Mouse (Mus musculus) hindbrain, postnatal 0 days (tissue): ENCODE measurements at regions not wholly inside any gene's neighbourhood (a gene's known extent, or its start where the extent isn't known, plus 50 kb on each side); places are given as distances from the start of the nearest gene placed in this dataset.
A peak's percentile ranks its signal among the peaks of the same experiment; 100 is the strongest.

Experiments used
- ATAC-seq: fragments of 200-750 bp; cut with Nextera tagmentation; 2 replicates; pipeline ENCODE4 v1.8.0; 2017; ENCODE audit warnings: mild to moderate bottlenecking, moderate TSS enrichment, moderate library complexity
- DNase-seq: peaks from one replicate; pipeline ENCODE4 v3.0.0-alpha.2; 2015; ENCODE audit warnings: low spot score
- H3K27ac ChIP-seq: fragments of 300-500 bp; sonication (generic); 2 replicates; pipeline ENCODE4 v1.5.1; 2014; ENCODE audit warnings: mild to moderate bottlenecking
- H3K27me3 ChIP-seq: fragments of 300-500 bp; sonication (generic); 2 replicates; pipeline ENCODE4 v1.6.1; 2014; ENCODE audit warnings: low read length, mixed read lengths; ENCODE audit not compliant: insufficient read depth
- H3K36me3 ChIP-seq: fragments of 300-500 bp; sonication (generic); 2 replicates; pipeline ENCODE4 v1.6.1; 2014; ENCODE audit warnings: low read length, mixed read lengths; ENCODE audit not compliant: insufficient read depth
- H3K4me1 ChIP-seq: fragments of 300-500 bp; sonication (generic); 2 replicates; pipeline ENCODE4 v1.6.1; 2014; ENCODE audit warnings: antibody characterized with exemption, low read length, mixed read lengths; ENCODE audit not compliant: insufficient read depth
- H3K4me2 ChIP-seq: fragments of 300-500 bp; sonication (generic); 2 replicates; pipeline ENCODE4 v1.6.1; 2014; ENCODE audit warnings: low read depth, mild to moderate bottlenecking, low read length, moderate library complexity, mixed read lengths
- H3K4me3 ChIP-seq: fragments of 300-500 bp; sonication (generic); 2 replicates; pipeline ENCODE4 v1.5.1; 2014; ENCODE audit warnings: low read length
- H3K9ac ChIP-seq: fragments of 300-500 bp; sonication (generic); replicated peaks from 2 replicates; pipeline ENCODE4 v1.6.1; 2014; ENCODE audit warnings: mild to moderate bottlenecking, low read length, moderate library complexity, mixed read lengths
- H3K9me3 ChIP-seq: fragments of 300-500 bp; sonication (generic); 2 replicates; pipeline ENCODE4 v1.6.1; 2016; ENCODE audit warnings: low read length, mixed read lengths
- CTCF ChIP-seq: IDR thresholded peaks from 2 replicates; pipeline ENCODE4 v1.5.1; 2016; ENCODE audit warnings: antibody characterized with exemption, control low read depth, low read depth
- WGBS: fragments of 180-500 bp; shearing (Covaris S2); extraction: QIAGEN DNeasy Blood & Tissue Kit; methylation state at CpG from one replicate; pipeline ENCODE4 v1.1.7; 2014; 5-methylcytosine and 5-hydroxymethylcytosine counted together

DNA sequence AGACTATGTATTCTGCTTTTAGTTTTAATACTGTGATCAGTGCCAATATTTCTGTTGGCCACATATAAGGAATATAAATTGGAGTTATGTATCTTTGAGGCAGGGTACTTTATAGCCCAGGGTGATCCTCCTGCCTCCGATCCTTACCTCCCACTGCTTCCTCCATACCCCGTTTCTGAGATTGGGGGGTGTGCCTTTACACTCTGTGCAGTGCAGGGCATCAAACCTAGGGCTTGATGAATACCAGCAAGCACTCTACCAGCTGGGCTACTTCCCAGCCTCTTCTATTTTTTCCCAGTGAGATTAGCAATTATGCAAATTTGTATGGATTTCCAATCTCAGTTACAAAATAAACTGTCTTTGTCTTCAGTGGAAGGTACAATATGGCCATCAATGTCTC is 97.3 kb upstream of the Tsc22d2 start:
- no peak overlapping the region for H3K27ac ChIP-seq
- no peak for TF ChIP-seq CTCF
- ATAC-seq (no peak), DNase-seq (no peak)
- no peak overlapping the region for H3K4me3 ChIP-seq
- 54% methylated on average over 2 of the region's 2 CpGs for WGBS
- H3K4me1 ChIP-seq = no peaks in the 10 kb centered on the region
- H3K36me3 ChIP-seq = no peaks in the 10 kb centered on the region
- H3K9ac ChIP-seq = no peak overlapping the region
- H3K9me3 ChIP-seq = no peaks in the 10 kb centered on the region
- no peak overlapping the region for H3K4me2 ChIP-seq
- H3K27me3 ChIP-seq = no peaks in the 10 kb centered on the region

- Histone ChIP-seq H3K4me3 (no peak overlapping the region), H3K9me3 (no peaks in the 10 kb centered on the region), H3K27ac (no peak overlapping the region), H3K27me3 (no peaks in the 10 kb centered on the region), H3K4me1 (no peaks in the 10 kb centered on the region), H3K9ac (no peak overlapping the region), H3K4me2 (no peak overlapping the region), H3K36me3 (no peaks in the 10 kb centered on the region)
- TF ChIP-seq CTCF = no peak
- WGBS = 83% methylated on average over 2 of the region's 2 CpGs
- no peak for DNase-seq
- no peak for ATAC-seq
Observed at GRCm38 (mm10) chr3:58318756-58319155, 95.8 kb upstream of the Tsc22d2 start.

GRCm38 (mm10) chr3:58319463-58319862 is 95.1 kb upstream of the Tsc22d2 start:
- no peak for DNase-seq
- 76% methylated on average over 1 of the region's 1 CpGs for WGBS
- no peak for ATAC-seq

DNA sequence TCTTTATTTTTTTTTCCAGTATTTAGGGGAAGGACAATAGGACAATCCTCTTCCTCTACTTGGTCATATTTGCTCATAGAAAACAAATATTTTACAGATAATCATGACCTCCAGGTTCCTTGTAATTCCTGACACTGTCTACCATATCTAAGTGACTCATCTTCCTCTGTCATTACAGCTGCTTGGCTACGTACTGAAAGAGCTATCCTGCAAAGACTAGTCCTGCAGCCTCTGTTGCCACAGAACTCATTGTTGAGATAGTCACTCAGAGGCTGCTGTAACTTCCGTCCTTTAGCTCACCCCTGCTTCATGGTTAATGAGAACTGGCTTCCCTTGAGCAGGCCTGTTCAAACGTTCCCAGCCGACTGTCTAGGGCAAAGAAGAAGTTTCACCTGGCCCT is 93.7 kb upstream of the Tsc22d2 start:
- no peak for DNase-seq
- H3K4me2 ChIP-seq = no peak overlapping the region
- no peaks in the 10 kb centered on the region for H3K4me1 ChIP-seq
- no peak for ATAC-seq
- H3K27me3 ChIP-seq = no peaks in the 10 kb centered on the region
- H3K9ac ChIP-seq = no peak overlapping the region
- no peak overlapping the region for H3K27ac ChIP-seq
- H3K9me3 ChIP-seq = no peaks in the 10 kb centered on the region
- no peak overlapping the region for H3K4me3 ChIP-seq
- WGBS = 79% methylated on average over 4 of the region's 4 CpGs
- TF ChIP-seq CTCF = no peak
- no peaks in the 10 kb centered on the region for H3K36me3 ChIP-seq

More at GRCm38 (mm10) chr3:58319463-58319862, 95.1 kb upstream of the Tsc22d2 start:
- H3K9ac ChIP-seq = no peak overlapping the region
- H3K4me3 ChIP-seq = no peak overlapping the region
- H3K36me3 ChIP-seq = no peaks in the 10 kb centered on the region
- no peak for TF ChIP-seq CTCF
- no peaks in the 10 kb centered on the region for H3K9me3 ChIP-seq
- no peaks in the 10 kb centered on the region for H3K4me1 ChIP-seq
- H3K27ac ChIP-seq = no peak overlapping the region
- no peak overlapping the region for H3K4me2 ChIP-seq
- no peaks in the 10 kb centered on the region for H3K27me3 ChIP-seq

GRCm38 (mm10) chr3:58322322-58322721 is 92.2 kb upstream of the Tsc22d2 start:
- H3K4me3 ChIP-seq = no peak overlapping the region
- ATAC-seq (no peak), DNase-seq (no peak)
- H3K36me3 ChIP-seq = no peaks in the 10 kb centered on the region
- H3K4me1 ChIP-seq = no peaks in the 10 kb centered on the region
- H3K4me2 ChIP-seq = no peak overlapping the region
- H3K9ac ChIP-seq = no peak overlapping the region
- no peak overlapping the region for H3K27ac ChIP-seq
- H3K9me3 ChIP-seq = no peaks in the 10 kb centered on the region
- TF ChIP-seq CTCF = no peak
- H3K27me3 ChIP-seq = no peaks in the 10 kb centered on the region
- WGBS = 88% methylated on average over 1 of the region's 1 CpGs

DNA sequence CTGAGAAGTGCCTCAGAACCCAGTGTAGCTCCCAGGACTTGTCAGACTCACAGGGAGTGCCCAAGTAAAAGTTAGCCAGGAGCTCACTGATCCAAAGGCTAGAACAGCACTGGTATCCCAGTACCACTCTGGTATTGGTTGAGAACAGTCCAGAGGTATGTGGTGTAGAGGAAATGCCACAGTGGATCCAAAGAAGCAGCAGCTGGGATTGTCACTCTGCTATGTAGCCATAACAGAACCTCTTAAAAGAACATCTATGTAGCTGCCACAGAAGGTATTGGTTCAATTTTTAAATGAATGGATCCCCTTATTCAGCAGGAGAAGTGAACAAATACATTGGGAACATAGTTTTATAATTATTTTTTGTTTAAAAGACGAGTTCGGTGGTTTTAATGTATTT is 86.8 kb upstream of the Tsc22d2 start:
- DNase-seq (no peak), ATAC-seq (no peak)
- Histone ChIP-seq H3K36me3 (no peaks in the 10 kb centered on the region), H3K4me1 (no peaks in the 10 kb centered on the region), H3K9me3 (no peaks in the 10 kb centered on the region), H3K9ac (no peak overlapping the region), H3K27me3 (no peaks in the 10 kb centered on the region), H3K4me3 (no peak overlapping the region), H3K4me2 (no peak overlapping the region), H3K27ac (no peak overlapping the region)
- no peak for TF ChIP-seq CTCF
- WGBS = 90% methylated on average over 2 of the region's 2 CpGs

DNA sequence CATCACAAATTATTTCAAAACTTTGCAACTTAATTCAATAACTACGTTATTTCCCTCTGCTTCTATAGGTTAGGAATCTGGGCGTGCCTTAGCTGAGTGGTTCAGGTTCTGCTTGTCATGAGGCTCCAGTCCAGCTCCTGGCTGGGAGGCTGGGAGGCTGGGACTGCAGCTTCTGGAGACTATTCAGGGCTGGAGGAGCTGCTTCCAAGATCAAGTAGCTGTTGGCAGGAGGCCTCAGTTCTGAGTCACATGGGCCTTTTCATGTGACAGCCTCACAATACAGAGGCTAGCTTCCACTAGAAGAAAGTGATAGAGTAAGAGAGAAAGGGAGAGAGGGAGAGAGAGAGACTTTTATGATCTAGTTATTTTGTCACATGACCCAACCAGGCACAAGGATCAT is 84.3 kb upstream of the Tsc22d2 start:
- Histone ChIP-seq H3K4me2 (no peak overlapping the region), H3K9ac (no peak overlapping the region), H3K4me3 (no peak overlapping the region), H3K4me1 (no peaks in the 10 kb centered on the region), H3K36me3 (no peaks in the 10 kb centered on the region), H3K27me3 (no peaks in the 10 kb centered on the region), H3K27ac (no peak overlapping the region), H3K9me3 (no peaks in the 10 kb centered on the region)
- TF ChIP-seq CTCF = no peak
- WGBS = 50% methylated on average over 2 of the region's 2 CpGs
- peak; percentile 45 for DNase-seq
- ATAC-seq = peak; percentile 69
